Mouse (Mus musculus) liver, adult 2 months (tissue): Measurements from ENCODE around the gene Ncapg2. TPM values are rescaled to one million over a fixed set of nuclear protein-coding genes. Genes with fewer than 3 reads are reported as not detected.

Experiments used
- DNase-seq: peaks from one replicate; pipeline ENCODE4 v3.0.0-alpha.2; 2011; ENCODE audit warnings: low read depth, low spot score; ENCODE audit errors: extremely low read depth
- H3K27ac ChIP-seq: fragments of 200-500 bp; replicated peaks from 2 replicates; pipeline ENCODE4 v1.5.1; 2012; ENCODE audit warnings: low read depth, mild to moderate bottlenecking, control low read depth, inconsistent platforms, low read length; ENCODE audit not compliant: insufficient read depth
- H3K27me3 ChIP-seq: fragments of 200-500 bp; 2 replicates; pipeline ENCODE4 v1.6.1; 2012; ENCODE audit warnings: mild to moderate bottlenecking, moderate library complexity, low read length, inconsistent platforms; ENCODE audit not compliant: control insufficient read depth, insufficient read depth
- H3K36me3 ChIP-seq: fragments of 200-500 bp; 2 replicates; pipeline ENCODE4 v1.6.1; 2012; ENCODE audit warnings: low read length, inconsistent platforms; ENCODE audit not compliant: control insufficient read depth, insufficient read depth
- H3K4me1 ChIP-seq: fragments of 200-500 bp; 2 replicates; pipeline ENCODE4 v1.6.1; 2011; ENCODE audit warnings: low read length; ENCODE audit not compliant: control insufficient read depth, insufficient read depth
- H3K4me3 ChIP-seq: fragments of 200-500 bp; 2 replicates; pipeline ENCODE4 v1.5.1; 2011; ENCODE audit warnings: low read depth, mild to moderate bottlenecking, control low read depth, low read length, moderate library complexity; ENCODE audit not compliant: insufficient read depth
- H3K79me2 ChIP-seq: fragments of 200-500 bp; 2 replicates; pipeline ENCODE4 v1.6.1; 2012; ENCODE audit warnings: inconsistent platforms, mild to moderate bottlenecking, low read length, moderate library complexity; ENCODE audit not compliant: control insufficient read depth, insufficient read depth
- H3K9ac ChIP-seq: fragments of 200-500 bp; 2 replicates; pipeline ENCODE4 v1.6.1; 2012; ENCODE audit warnings: low read depth, mild to moderate bottlenecking, control low read depth, inconsistent platforms, low read length
- CTCF ChIP-seq: fragments of 200-500 bp; IDR thresholded peaks from 2 replicates; pipeline ENCODE4 v1.5.1; 2011; ENCODE audit warnings: low read depth, low read length, control low read depth
- POLR2A ChIP-seq: fragments of 200-500 bp; IDR thresholded peaks from 2 replicates; pipeline ENCODE4 v1.6.1; 2011; ENCODE audit warnings: low read length, control low read depth; ENCODE audit not compliant: insufficient read depth; ENCODE audit errors: extremely low read depth
- WGBS: fragments of 180-500 bp; shearing (Covaris S2); methylation state at CpG from one replicate; pipeline ENCODE4 v1.1.7; 2018; 5-methylcytosine and 5-hydroxymethylcytosine counted together
- polyA plus RNA-seq: library from polyadenylated mRNA; depleted of rRNA; stranded (reverse); fragments of >200 nt; gene quantifications from 2 replicates; pipeline ENCODE4 v1.2.3, GENCODE M21; 2012
- total RNA-seq: library from RNA; depleted of rRNA; stranded (reverse); fragments of >200 nt; gene quantifications from 2 replicates; pipeline ENCODE4 v1.2.3, GENCODE M21; 2014

The Ncapg2 gene
- total and polyA plus RNA-seq, 2 experiments = 0.21 to 2.1 TPM

- Histone ChIP-seq H3K27me3 (no peaks in the 10 kb centered on the region), H3K27ac (no peak overlapping the region), H3K79me2 (no peaks in the 10 kb centered on the region), H3K36me3 (no peaks in the 10 kb centered on the region), H3K4me1 (peaks cover 3% of the 10 kb centered on the region; the same call in 1 of the 2 replicates), H3K9ac (no peak overlapping the region), H3K4me3 (no peak overlapping the region)
- TF ChIP-seq POLR2A = no peak
- TF ChIP-seq CTCF = no peak
- no peak for DNase-seq
- WGBS = 92% methylated on average over 18 of the region's 18 CpGs
Measured at GRCm38 (mm10) chr12:116404012-116404679, 1.1 kb upstream of the Ncapg2 start.

GRCm38 (mm10) chr12:116405836-116406155 lies 594 bp downstream of the Ncapg2 start:
- TF ChIP-seq CTCF = no peak
- no peak for TF ChIP-seq POLR2A
- H3K36me3 ChIP-seq = no peaks in the 10 kb centered on the region
- no peak overlapping the region for H3K27ac ChIP-seq
- no peak for DNase-seq
- H3K4me3 ChIP-seq = peak overlapping the region; percentile 72
- WGBS = 11% methylated on average over 8 of the region's 8 CpGs
- peaks cover 3% of the 10 kb centered on the region; the same call in 1 of the 2 replicates for H3K4me1 ChIP-seq
- no peaks in the 10 kb centered on the region for H3K27me3 ChIP-seq
- peak overlapping the region; percentile 70 for H3K9ac ChIP-seq
- H3K79me2 ChIP-seq = no peaks in the 10 kb centered on the region

DNA sequence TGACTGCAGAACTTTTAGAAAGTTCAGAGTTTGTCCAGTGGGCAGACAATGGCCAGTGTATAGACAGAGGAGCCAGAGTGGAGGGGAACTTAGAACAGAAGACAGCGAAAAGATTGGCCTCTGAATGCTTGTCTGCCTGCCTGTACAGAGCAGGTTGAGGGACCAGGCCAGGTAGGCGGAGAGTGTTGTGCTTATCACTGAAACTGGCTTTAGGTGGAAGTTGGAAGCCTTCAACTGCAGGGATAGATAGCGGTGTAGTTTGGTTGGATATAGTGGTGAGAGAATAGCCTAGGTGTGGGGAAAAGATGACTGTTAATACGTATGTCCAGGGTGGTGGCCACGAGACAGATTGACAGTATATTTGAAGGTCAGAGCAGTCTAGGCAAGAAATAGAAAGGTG lies 2.7 kb downstream of the Ncapg2 start:
- Histone ChIP-seq H3K79me2 (no peaks in the 10 kb centered on the region), H3K27me3 (no peaks in the 10 kb centered on the region), H3K27ac (no peak overlapping the region), H3K36me3 (no peaks in the 10 kb centered on the region), H3K9ac (no peak overlapping the region), H3K4me3 (no peak overlapping the region), H3K4me1 (peaks cover 3% of the 10 kb centered on the region; the same call in 1 of the 2 replicates)
- WGBS = 97% methylated on average over 5 of the region's 5 CpGs
- no peak for DNase-seq
- TF ChIP-seq CTCF (no peak), POLR2A (no peak)

DNA sequence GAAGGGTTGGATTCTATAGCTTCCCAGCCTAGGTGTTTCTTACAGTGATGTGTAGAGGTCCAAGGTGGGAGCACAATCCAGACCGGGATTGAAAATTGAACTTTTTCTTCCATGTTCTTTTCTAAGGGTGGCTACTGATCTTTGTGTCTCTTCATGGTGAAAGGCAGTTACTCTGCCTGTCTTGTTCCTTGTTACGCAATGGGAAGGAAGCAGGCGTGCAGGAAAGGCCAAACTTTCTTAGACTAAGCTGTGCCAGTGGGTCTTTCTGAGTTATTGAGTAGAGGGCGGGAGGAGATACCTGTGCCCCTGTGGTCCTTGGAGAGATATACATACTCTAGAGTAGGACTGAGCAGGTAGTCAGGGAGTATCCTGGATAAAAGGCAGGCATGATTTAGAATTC lies 9.7 kb downstream of the Ncapg2 start:
- Histone ChIP-seq H3K79me2 (no peaks in the 10 kb centered on the region), H3K27me3 (no peaks in the 10 kb centered on the region), H3K9ac (no peak overlapping the region), H3K4me1 (no peaks in the 10 kb centered on the region), H3K36me3 (no peaks in the 10 kb centered on the region), H3K27ac (no peak overlapping the region), H3K4me3 (no peak overlapping the region)
- no peak for TF ChIP-seq CTCF
- no peak for TF ChIP-seq POLR2A
- WGBS = 95% methylated on average over 4 of the region's 4 CpGs
- no peak for DNase-seq

- no peaks in the 10 kb centered on the region for H3K4me1 ChIP-seq
- H3K4me3 ChIP-seq = no peak overlapping the region
- DNase-seq = no peak
- no peaks in the 10 kb centered on the region for H3K27me3 ChIP-seq
- no peak overlapping the region for H3K9ac ChIP-seq
- no peaks in the 10 kb centered on the region for H3K36me3 ChIP-seq
- TF ChIP-seq CTCF (no peak), POLR2A (no peak)
- 95% methylated on average over 1 of the region's 1 CpGs for WGBS
- H3K27ac ChIP-seq = no peak overlapping the region
- no peaks in the 10 kb centered on the region; the same call in 1 of the 2 replicates for H3K79me2 ChIP-seq
Measured at GRCm38 (mm10) chr12:116416514-116416913, 11.3 kb downstream of the Ncapg2 start.

DNA sequence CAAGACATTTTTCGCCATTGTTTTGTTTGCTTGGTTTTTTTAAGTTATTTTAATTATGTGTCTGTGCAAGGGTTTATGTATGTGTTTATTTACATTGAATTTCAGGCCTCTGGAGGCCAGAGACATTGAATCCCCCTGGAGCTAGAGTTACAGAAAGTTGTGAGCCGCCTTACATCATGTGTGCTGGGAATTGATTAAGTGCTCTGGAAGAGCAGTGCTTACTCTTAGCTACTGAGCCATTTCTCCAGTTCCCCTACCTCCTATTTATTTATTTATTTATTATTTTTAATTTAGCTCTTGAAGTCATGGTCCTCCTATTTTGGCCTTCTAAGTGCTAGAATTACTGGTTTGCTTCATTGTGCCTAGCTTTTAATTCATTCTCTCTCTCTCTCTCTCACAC lies 16.5 kb downstream of the Ncapg2 start:
- no peak overlapping the region for H3K4me3 ChIP-seq
- H3K79me2 ChIP-seq = no peaks in the 10 kb centered on the region; the same call in 1 of the 2 replicates
- H3K27ac ChIP-seq = no peak overlapping the region
- DNase-seq = no peak
- no peaks in the 10 kb centered on the region for H3K4me1 ChIP-seq
- WGBS = 93% methylated on average over 2 of the region's 2 CpGs
- H3K36me3 ChIP-seq = no peaks in the 10 kb centered on the region
- no peaks in the 10 kb centered on the region for H3K27me3 ChIP-seq
- TF ChIP-seq CTCF (no peak), POLR2A (no peak)
- H3K9ac ChIP-seq = no peak overlapping the region
